Mouse (Mus musculus): ENCODE results near the gene Cenpm. TPM values are rescaled to one million over a fixed set of nuclear protein-coding genes. Genes with fewer than 3 reads are reported as not detected.
A peak's percentile ranks its signal among the peaks of the same experiment; 100 is the strongest.

Cenpm gene
- 67.7 and 73.0 TPM in 2 replicates for polyA plus RNA-seq (2014; fragmentation: Nextera tagmentation; extraction: Ambion mirVana)

- peak; percentile 92 for ATAC-seq (ENCODE audit: insufficient number of reproducible peaks, insufficient read depth, low FRiP score, low read depth)
- WGBS: under 1% methylated on average over 65 of the region's 65 CpGs
Measured at GRCm38 (mm10) chr15:82244115-82244804, at the start of gene Cenpm. TSS of gene Cenpm (minus strand) at chr15:82244748.

GRCm38 (mm10) chr15:82294059-82294458 lies 49.5 kb upstream of the Cenpm start:
- 42% methylated on average over 8 of the region's 8 CpGs for WGBS
- Histone ChIP-seq H3K9me3 (ENCODE audit: control insufficient read depth, low read length) (no peaks in the 10 kb centered on the region), H3K4me3 (ENCODE audit: control insufficient read depth in 1 of 2, insufficient read depth in 1 of 2, low read depth in 1 of 2, low read length in 2 of 2) (no peak overlapping the region)

More at GRCm38 (mm10) chr15:82244115-82244804, at the start of gene Cenpm:
- peak within 1 kb of the TSS; percentile 64 to 77 for H3K27ac ChIP-seq (replicated peaks in 1 of 2; ENCODE audit: control insufficient read depth in 1 of 2, insufficient read depth in 1 of 2, low read depth in 2 of 2, low read length in 2 of 2)
- H3K4me2 ChIP-seq (ENCODE audit: low read length): peak within 1 kb of the TSS; percentile 96
- peak within 1 kb of the TSS; percentile 78 for H3K9ac ChIP-seq (ENCODE audit: low read length)
- H3K4me3 ChIP-seq (ENCODE audit: control insufficient read depth in 1 of 2, insufficient read depth in 1 of 2, low read depth in 1 of 2, low read length in 2 of 2): peak within 1 kb of the TSS; percentile 71 to 79
- H3K9me3 ChIP-seq (ENCODE audit: control insufficient read depth, low read length): no peaks in the 10 kb centered on the region
- H3K4me1 ChIP-seq (ENCODE audit: control insufficient read depth in 2 of 2, insufficient read depth in 2 of 2, low read length in 2 of 2): peaks cover 4% of the 10 kb centered on the region in 2 experiments; a peak in 2 of 4 replicates
- H3K36me3 ChIP-seq (ENCODE audit: control insufficient read depth, insufficient read depth, low read length): peaks cover 9% of the 10 kb centered on the region; the same call in 1 of the 2 replicates
- H3K27me3 ChIP-seq (ENCODE audit: control insufficient read depth, insufficient read depth, low read length): no peaks in the 10 kb centered on the region

GRCm38 (mm10) chr15:82293271-82293711 lies 48.7 kb upstream of the Cenpm start:
- no peak overlapping the region for H3K27ac ChIP-seq (replicated peaks in 1 of 2; ENCODE audit: control insufficient read depth in 1 of 2, insufficient read depth in 1 of 2, low read depth in 2 of 2, low read length in 2 of 2)
- H3K4me2 ChIP-seq (ENCODE audit: low read length): peak overlapping the region; percentile 56
- no peaks in the 10 kb centered on the region for H3K9me3 ChIP-seq (ENCODE audit: control insufficient read depth, low read length)
- H3K36me3 ChIP-seq (ENCODE audit: control insufficient read depth, insufficient read depth, low read length): no peaks in the 10 kb centered on the region
- ATAC-seq (ENCODE audit: insufficient number of reproducible peaks, insufficient read depth, low FRiP score, low read depth): no peak
- peaks cover 7 to 12% of the 10 kb centered on the region in 2 experiments for H3K4me1 ChIP-seq (ENCODE audit: control insufficient read depth in 2 of 2, insufficient read depth in 2 of 2, low read length in 2 of 2)
- 10% methylated on average over 7 of the region's 7 CpGs for WGBS
- peak overlapping the region in 1 of 2 experiments; percentile 19; a peak in 1 of 4 replicates for H3K4me3 ChIP-seq (ENCODE audit: control insufficient read depth in 1 of 2, insufficient read depth in 1 of 2, low read depth in 1 of 2, low read length in 2 of 2)
- H3K27me3 ChIP-seq (ENCODE audit: control insufficient read depth, insufficient read depth, low read length): no peaks in the 10 kb centered on the region
- peak overlapping the region; percentile 9; the same call in 1 of the 2 replicates for H3K9ac ChIP-seq (ENCODE audit: low read length)

More at GRCm38 (mm10) chr15:82294059-82294458, 49.5 kb upstream of the Cenpm start:
- H3K4me1 ChIP-seq (ENCODE audit: control insufficient read depth in 2 of 2, insufficient read depth in 2 of 2, low read length in 2 of 2): peaks cover 9 to 12% of the 10 kb centered on the region in 2 experiments
- no peaks in the 10 kb centered on the region for H3K27me3 ChIP-seq (ENCODE audit: control insufficient read depth, insufficient read depth, low read length)
- no peak for ATAC-seq (ENCODE audit: insufficient number of reproducible peaks, insufficient read depth, low FRiP score, low read depth)
- H3K36me3 ChIP-seq (ENCODE audit: control insufficient read depth, insufficient read depth, low read length): no peaks in the 10 kb centered on the region
- no peak overlapping the region for H3K4me2 ChIP-seq (ENCODE audit: low read length)
- no peak overlapping the region for H3K27ac ChIP-seq (replicated peaks in 1 of 2; ENCODE audit: control insufficient read depth in 1 of 2, insufficient read depth in 1 of 2, low read depth in 2 of 2, low read length in 2 of 2)
- H3K9ac ChIP-seq (ENCODE audit: low read length): no peak overlapping the region

GRCm38 (mm10) chr15:82292851-82293250 lies 48.3 kb upstream of the Cenpm start:
- 5% methylated on average over 5 of the region's 5 CpGs for WGBS
- no peak overlapping the region for H3K4me3 ChIP-seq (ENCODE audit: control insufficient read depth in 1 of 2, insufficient read depth in 1 of 2, low read depth in 1 of 2, low read length in 2 of 2)
- no peak for ATAC-seq (ENCODE audit: insufficient number of reproducible peaks, insufficient read depth, low FRiP score, low read depth)

GRCm38 (mm10) chr15:82290252-82290651 lies 45.7 kb upstream of the Cenpm start:
- H3K4me2 ChIP-seq (ENCODE audit: low read length): no peak overlapping the region
- no peaks in the 10 kb centered on the region for H3K27me3 ChIP-seq (ENCODE audit: control insufficient read depth, insufficient read depth, low read length)
- no peak for ATAC-seq (ENCODE audit: insufficient number of reproducible peaks, insufficient read depth, low FRiP score, low read depth)
- no peaks in the 10 kb centered on the region for H3K9me3 ChIP-seq (ENCODE audit: control insufficient read depth, low read length)
- H3K36me3 ChIP-seq (ENCODE audit: control insufficient read depth, insufficient read depth, low read length): no peaks in the 10 kb centered on the region
- peaks cover 7 to 12% of the 10 kb centered on the region in 2 experiments for H3K4me1 ChIP-seq (ENCODE audit: control insufficient read depth in 2 of 2, insufficient read depth in 2 of 2, low read length in 2 of 2)
- H3K27ac ChIP-seq (replicated peaks in 1 of 2; ENCODE audit: control insufficient read depth in 1 of 2, insufficient read depth in 1 of 2, low read depth in 2 of 2, low read length in 2 of 2): no peak overlapping the region
- H3K4me3 ChIP-seq (ENCODE audit: control insufficient read depth in 1 of 2, insufficient read depth in 1 of 2, low read depth in 1 of 2, low read length in 2 of 2): no peak overlapping the region
- 84% methylated on average over 7 of the region's 7 CpGs for WGBS
- H3K9ac ChIP-seq (ENCODE audit: low read length): no peak overlapping the region

More at GRCm38 (mm10) chr15:82292851-82293250, 48.3 kb upstream of the Cenpm start:
- Histone ChIP-seq H3K36me3 (ENCODE audit: control insufficient read depth, insufficient read depth, low read length) (no peaks in the 10 kb centered on the region), H3K27ac (replicated peaks in 1 of 2; ENCODE audit: control insufficient read depth in 1 of 2, insufficient read depth in 1 of 2, low read depth in 2 of 2, low read length in 2 of 2) (no peak overlapping the region), H3K9ac (ENCODE audit: low read length) (peak overlapping the region; percentile 9; the same call in 1 of the 2 replicates), H3K4me2 (ENCODE audit: low read length) (peak overlapping the region; percentile 56), H3K27me3 (ENCODE audit: control insufficient read depth, insufficient read depth, low read length) (no peaks in the 10 kb centered on the region), H3K4me1 (ENCODE audit: control insufficient read depth in 2 of 2, insufficient read depth in 2 of 2, low read length in 2 of 2) (peaks cover 7 to 12% of the 10 kb centered on the region in 2 experiments), H3K9me3 (ENCODE audit: control insufficient read depth, low read length) (no peaks in the 10 kb centered on the region)

- Histone ChIP-seq H3K9ac (ENCODE audit: low read length) (no peak overlapping the region), H3K4me3 (ENCODE audit: control insufficient read depth in 1 of 2, insufficient read depth in 1 of 2, low read depth in 1 of 2, low read length in 2 of 2) (no peak overlapping the region), H3K4me1 (ENCODE audit: control insufficient read depth in 2 of 2, insufficient read depth in 2 of 2, low read length in 2 of 2) (no peaks in the 10 kb centered on the region), H3K9me3 (ENCODE audit: control insufficient read depth, low read length) (no peaks in the 10 kb centered on the region), H3K27ac (replicated peaks in 1 of 2; ENCODE audit: control insufficient read depth in 1 of 2, insufficient read depth in 1 of 2, low read depth in 2 of 2, low read length in 2 of 2) (no peak overlapping the region), H3K36me3 (ENCODE audit: control insufficient read depth, insufficient read depth, low read length) (no peaks in the 10 kb centered on the region), H3K27me3 (ENCODE audit: control insufficient read depth, insufficient read depth, low read length) (no peaks in the 10 kb centered on the region), H3K4me2 (ENCODE audit: low read length) (no peak overlapping the region)
- ATAC-seq (ENCODE audit: insufficient number of reproducible peaks, insufficient read depth, low FRiP score, low read depth): no peak
- WGBS: 49% methylated on average over 12 of the region's 12 CpGs
Measured at GRCm38 (mm10) chr15:82286157-82286556, 41.6 kb upstream of the Cenpm start.

- H3K27me3 ChIP-seq (ENCODE audit: control insufficient read depth, insufficient read depth, low read length): peaks cover 14% of the 10 kb centered on the region
- peak; percentile 69; the same call in 1 of the 2 replicates for ATAC-seq (ENCODE audit: insufficient number of reproducible peaks, insufficient read depth, low FRiP score, low read depth)
- 27% methylated on average over 4 of the region's 4 CpGs for WGBS
- no peaks in the 10 kb centered on the region for H3K9me3 ChIP-seq (ENCODE audit: control insufficient read depth, low read length)
- H3K4me1 ChIP-seq (ENCODE audit: control insufficient read depth in 2 of 2, insufficient read depth in 2 of 2, low read length in 2 of 2): peaks cover 10 to 11% of the 10 kb centered on the region in 2 experiments
- peak overlapping the region; percentile 74 to 80 for H3K27ac ChIP-seq (replicated peaks in 1 of 2; ENCODE audit: control insufficient read depth in 1 of 2, insufficient read depth in 1 of 2, low read depth in 2 of 2, low read length in 2 of 2)
- no peaks in the 10 kb centered on the region for H3K36me3 ChIP-seq (ENCODE audit: control insufficient read depth, insufficient read depth, low read length)
- no peak overlapping the region for H3K4me3 ChIP-seq (ENCODE audit: control insufficient read depth in 1 of 2, insufficient read depth in 1 of 2, low read depth in 1 of 2, low read length in 2 of 2)
- H3K9ac ChIP-seq (ENCODE audit: low read length): no peak overlapping the region
- H3K4me2 ChIP-seq (ENCODE audit: low read length): 0 out of 2 replicates have a peak overlapping the region, but pooled peaks have one; percentile 11
Measured at GRCm38 (mm10) chr15:82280638-82281037, 36.1 kb upstream of the Cenpm start.
